Mouse (Mus musculus) heart, embryonic 13.5 days (tissue): Measurements from ENCODE around the gene Mapkapk2. TPM values are rescaled to one million over a fixed set of nuclear protein-coding genes. Genes with fewer than 3 reads are reported as not detected.

Experiments
- ATAC-seq: fragments of 200-750 bp; cut with Nextera tagmentation; 2 replicates; pipeline ENCODE4 v1.8.0; 2017; ENCODE audit warnings: moderate TSS enrichment; ENCODE audit not compliant: insufficient number of reproducible peaks, low FRiP score, low TSS enrichment; ENCODE audit errors: extremely low read depth
- H3K27ac ChIP-seq: fragments of 300-500 bp; sonication (generic); replicated peaks from 2 replicates; pipeline ENCODE4 v1.5.1; 2015; ENCODE audit warnings: moderate library complexity, mild to moderate bottlenecking, inconsistent platforms
- H3K27me3 ChIP-seq: fragments of 300-500 bp; sonication (generic); replicated peaks from 2 replicates; pipeline ENCODE4 v1.6.1; 2015; ENCODE audit warnings: mild to moderate bottlenecking, inconsistent platforms
- H3K36me3 ChIP-seq: fragments of 300-500 bp; sonication (generic); 2 replicates; pipeline ENCODE4 v1.6.1; 2015; ENCODE audit warnings: mild to moderate bottlenecking, inconsistent platforms
- H3K4me1 ChIP-seq: fragments of 300-500 bp; sonication (generic); 2 replicates; pipeline ENCODE4 v1.6.1; 2015; ENCODE audit warnings: inconsistent platforms
- H3K4me2 ChIP-seq: fragments of 300-500 bp; sonication (generic); 2 replicates; pipeline ENCODE4 v1.6.1; 2015; ENCODE audit warnings: inconsistent platforms, mild to moderate bottlenecking, moderate library complexity
- H3K4me3 ChIP-seq: fragments of 300-500 bp; sonication (generic); 2 replicates; pipeline ENCODE4 v1.5.1; 2015; ENCODE audit warnings: moderate library complexity, mild to moderate bottlenecking, inconsistent platforms
- H3K9ac ChIP-seq: fragments of 300-500 bp; sonication (generic); 2 replicates; pipeline ENCODE4 v1.6.1; 2015; ENCODE audit warnings: inconsistent platforms, mild to moderate bottlenecking, moderate library complexity
- H3K9me3 ChIP-seq: fragments of 300-500 bp; sonication (generic); 2 replicates; pipeline ENCODE4 v1.6.1; 2016; ENCODE audit warnings: inconsistent platforms
- WGBS: fragments of 180-500 bp; shearing (Covaris S2); methylation state at CpG from one replicate; pipeline ENCODE4 v1.1.7; 2015; ENCODE audit warnings: mixed read lengths; 5-methylcytosine and 5-hydroxymethylcytosine counted together
- polyA plus RNA-seq: library from polyadenylated mRNA; unstranded; fragments of >200 nt; fragmentation: Nextera tagmentation; extraction: Ambion mirVana; gene quantifications from 2 replicates; pipeline ENCODE4 v1.2.1, GENCODE M21; 2015

Mapkapk2 gene
- polyA plus RNA-seq, 1 experiment from 2014 or later: 62.0 TPM

- H3K27me3 ChIP-seq: peaks cover 28% of the 10 kb centered on the region
- H3K9me3 ChIP-seq: no peaks in the 10 kb centered on the region
- no peak within 1 kb of the TSS for H3K4me3 ChIP-seq
- no peak for ATAC-seq
- H3K27ac ChIP-seq: no peak within 1 kb of the TSS
- WGBS: 73% methylated on average over 8 of the region's 8 CpGs
- H3K4me2 ChIP-seq: no peak within 1 kb of the TSS
- no peaks in the 10 kb centered on the region for H3K36me3 ChIP-seq
- H3K9ac ChIP-seq: no peak within 1 kb of the TSS
- H3K4me1 ChIP-seq: 0 out of 2 replicates have a peak, but pooled peaks cover 5% of the 10 kb centered on the region
Observed at GRCm38 (mm10) chr1:131019492-131020098, 78.0 kb downstream of the Mapkapk2 start, which contains the start of gene Il10. TSS of gene Il10 (plus strand) at chr1:131019845.

DNA sequence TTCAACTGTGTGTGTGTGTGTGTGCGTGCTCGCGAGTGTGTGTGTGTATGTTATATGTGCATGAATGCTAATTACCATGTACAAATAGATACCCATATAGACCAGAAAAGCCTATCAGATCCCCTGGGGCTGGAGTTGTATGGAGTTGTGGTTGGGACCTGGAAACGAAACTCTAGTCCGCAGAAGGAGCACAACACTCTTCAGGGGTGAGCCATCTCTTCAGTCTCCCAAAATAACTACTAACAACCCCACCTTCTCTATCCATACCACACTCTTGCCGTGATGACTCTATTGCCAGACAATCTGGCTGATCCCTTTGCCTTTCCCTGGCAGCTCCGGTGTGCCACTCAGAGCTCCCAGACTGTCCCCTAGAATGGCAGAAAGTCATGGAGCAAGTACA, 81.7 kb downstream of the Mapkapk2 start:
- Histone ChIP-seq H3K9me3 (no peaks in the 10 kb centered on the region), H3K4me2 (no peak overlapping the region), H3K36me3 (no peaks in the 10 kb centered on the region), H3K27me3 (peaks cover 14% of the 10 kb centered on the region; the same call in 1 of the 2 replicates), H3K4me3 (no peak overlapping the region), H3K27ac (no peak overlapping the region), H3K9ac (no peak overlapping the region), H3K4me1 (no peaks in the 10 kb centered on the region; the same call in 1 of the 2 replicates)
- 79% methylated on average over 7 of the region's 7 CpGs for WGBS
- no peak for ATAC-seq

GRCm38 (mm10) chr1:131015281-131015680, 82.3 kb downstream of the Mapkapk2 start:
- no peak overlapping the region for H3K9ac ChIP-seq
- H3K4me3 ChIP-seq: no peak overlapping the region
- H3K4me2 ChIP-seq: no peak overlapping the region
- H3K27me3 ChIP-seq: peaks cover 14% of the 10 kb centered on the region; the same call in 1 of the 2 replicates
- no peak for ATAC-seq
- no peak overlapping the region for H3K27ac ChIP-seq
- H3K36me3 ChIP-seq: no peaks in the 10 kb centered on the region
- peaks cover 5% of the 10 kb centered on the region for H3K4me1 ChIP-seq
- 71% methylated on average over 6 of the region's 6 CpGs for WGBS
- H3K9me3 ChIP-seq: no peaks in the 10 kb centered on the region

- no peaks in the 10 kb centered on the region for H3K36me3 ChIP-seq
- H3K9ac ChIP-seq: no peak overlapping the region
- H3K4me3 ChIP-seq: no peak overlapping the region
- no peak overlapping the region for H3K4me2 ChIP-seq
- 0 out of 2 replicates have a peak, but pooled peaks cover 3% of the 10 kb centered on the region for H3K27me3 ChIP-seq
- H3K4me1 ChIP-seq: peaks cover 10% of the 10 kb centered on the region
- H3K9me3 ChIP-seq: no peaks in the 10 kb centered on the region
- H3K27ac ChIP-seq: no peak overlapping the region
- ATAC-seq: no peak
- 85% methylated on average over 5 of the region's 5 CpGs for WGBS
Observed at GRCm38 (mm10) chr1:131013926-131014325, 83.7 kb downstream of the Mapkapk2 start.

GRCm38 (mm10) chr1:131012494-131012893, 85.1 kb downstream of the Mapkapk2 start:
- Histone ChIP-seq H3K4me3 (no peak overlapping the region), H3K27me3 (no peaks in the 10 kb centered on the region), H3K27ac (no peak overlapping the region), H3K9me3 (no peaks in the 10 kb centered on the region), H3K36me3 (no peaks in the 10 kb centered on the region), H3K9ac (no peak overlapping the region), H3K4me1 (peaks cover 10% of the 10 kb centered on the region), H3K4me2 (no peak overlapping the region)
- no peak for ATAC-seq
- 81% methylated on average over 8 of the region's 8 CpGs for WGBS

GRCm38 (mm10) chr1:131010201-131011153, 87.1 kb downstream of the Mapkapk2 start:
- Histone ChIP-seq H3K9me3 (no peaks in the 10 kb centered on the region), H3K27me3 (no peaks in the 10 kb centered on the region), H3K9ac (no peak overlapping the region), H3K4me1 (peaks cover 10% of the 10 kb centered on the region), H3K27ac (no peak overlapping the region), H3K4me2 (no peak overlapping the region), H3K4me3 (no peak overlapping the region), H3K36me3 (no peaks in the 10 kb centered on the region)
- ATAC-seq: no peak
- 52% methylated on average over 17 of the region's 17 CpGs for WGBS

- Histone ChIP-seq H3K4me3 (no peak overlapping the region), H3K9ac (no peak overlapping the region), H3K27ac (no peak overlapping the region), H3K4me2 (no peak overlapping the region), H3K27me3 (no peaks in the 10 kb centered on the region), H3K36me3 (no peaks in the 10 kb centered on the region), H3K9me3 (no peaks in the 10 kb centered on the region), H3K4me1 (peaks cover 19% of the 10 kb centered on the region)
- ATAC-seq: no peak
- WGBS: 76% methylated on average over 1 of the region's 1 CpGs
Observed at GRCm38 (mm10) chr1:131006069-131006468, 91.6 kb downstream of the Mapkapk2 start.

Other genes with a start within 250 kb of the Mapkapk2 start
- gene Fcmr, start 232.2 kb downstream of the Mapkapk2 start, polyA plus RNA-seq: 1.1 TPM in 2 replicates
- not detected in 2 replicates for gene Il24, start 210.4 kb downstream of the Mapkapk2 start, polyA plus RNA-seq
- gene Il20, start 186.4 kb downstream of the Mapkapk2 start, polyA plus RNA-seq: not detected in 2 replicates
- gene Il19, start 157.7 kb downstream of the Mapkapk2 start, polyA plus RNA-seq: not detected in 2 replicates
- not detected in 2 replicates for gene Il10, start 78.0 kb downstream of the Mapkapk2 start, polyA plus RNA-seq
- gene Dyrk3, start 40.5 kb upstream of the Mapkapk2 start, polyA plus RNA-seq: 3.2 and 4.5 TPM in 2 replicates
- gene Eif2d, start 55.4 kb upstream of the Mapkapk2 start, polyA plus RNA-seq: 41.1 and 47.1 TPM in 2 replicates
- 14.9 and 18.2 TPM in 2 replicates for gene Rassf5, start 147.4 kb upstream of the Mapkapk2 start, polyA plus RNA-seq
- gene Ikbke, start 181.8 kb upstream of the Mapkapk2 start, polyA plus RNA-seq: 2.4 and 2.8 TPM in 2 replicates